Mouse (Mus musculus) liver, postnatal 0 days (tissue): Measurements from ENCODE around the gene Cfap57. TPM values are rescaled to one million over a fixed set of nuclear protein-coding genes. Genes with fewer than 3 reads are reported as not detected.
"Not testable (repeated sequence)": the region's sequence is repeated elsewhere in the genome, so short reads cannot be mapped to it uniquely, and the experiment has no call there.

Experiments
- ATAC-seq: fragments of 200-750 bp; cut with Nextera tagmentation; 2 replicates; pipeline ENCODE4 v1.8.0; 2017; ENCODE audit warnings: mild to moderate bottlenecking, moderate library complexity
- DNase-seq: peaks from one replicate; pipeline ENCODE4 v3.0.0-alpha.2; 2016
- H3K27ac ChIP-seq: fragments of 300-500 bp; sonication (generic); 2 replicates; pipeline ENCODE4 v1.5.1; 2014; ENCODE audit warnings: antibody characterized with exemption, moderate library complexity, mild to moderate bottlenecking, low read depth
- H3K27me3 ChIP-seq: fragments of 300-500 bp; sonication (generic); 2 replicates; pipeline ENCODE4 v1.6.1; 2014; ENCODE audit warnings: low read length, control low read depth, mixed read lengths; ENCODE audit not compliant: insufficient read depth
- H3K36me3 ChIP-seq: fragments of 300-500 bp; sonication (generic); replicated peaks from 2 replicates; pipeline ENCODE4 v1.6.1; 2014; ENCODE audit warnings: mild to moderate bottlenecking, control low read depth, low read length, moderate library complexity, mixed read lengths; ENCODE audit not compliant: insufficient read depth
- H3K4me1 ChIP-seq: fragments of 300-500 bp; sonication (generic); 2 replicates; pipeline ENCODE4 v1.6.1; 2014; ENCODE audit warnings: antibody characterized with exemption, mild to moderate bottlenecking, control low read depth; ENCODE audit not compliant: insufficient read depth
- H3K4me2 ChIP-seq: fragments of 300-500 bp; sonication (generic); 2 replicates; pipeline ENCODE4 v1.6.1; 2014; ENCODE audit warnings: low read depth, mild to moderate bottlenecking, low read length, moderate library complexity, mixed read lengths
- H3K4me3 ChIP-seq: fragments of 300-500 bp; sonication (generic); 2 replicates; pipeline ENCODE4 v1.5.1; 2014; ENCODE audit warnings: low read depth, low read length
- H3K9ac ChIP-seq: fragments of 300-500 bp; sonication (generic); replicated peaks from 2 replicates; pipeline ENCODE4 v1.6.1; 2014; ENCODE audit warnings: mild to moderate bottlenecking, moderate library complexity
- H3K9me3 ChIP-seq: fragments of 300-500 bp; sonication (generic); 2 replicates; pipeline ENCODE4 v1.6.1; 2016; ENCODE audit warnings: mild to moderate bottlenecking, control low read depth, low read length, mixed read lengths
- CTCF ChIP-seq: sonication (generic); IDR thresholded peaks from 2 replicates; pipeline ENCODE4 v1.5.1; 2016; ENCODE audit warnings: antibody characterized with exemption, low read depth
- EP300 ChIP-seq: IDR thresholded peaks from 2 replicates; pipeline ENCODE4 v1.6.1; 2016; ENCODE audit warnings: antibody characterized with exemption, low read depth, mild to moderate bottlenecking
- WGBS: fragments of 180-500 bp; shearing (Covaris S2); extraction: QIAGEN DNeasy Blood & Tissue Kit; methylation state at CpG from one replicate; pipeline ENCODE4 v1.1.7; 2014; ENCODE audit not compliant: insufficient replicate concordance; 5-methylcytosine and 5-hydroxymethylcytosine counted together
- polyA plus RNA-seq: library from polyadenylated mRNA; unstranded; fragments of >200 nt; fragmentation: Nextera tagmentation; extraction: Ambion mirVana; gene quantifications from 2 replicates; pipeline ENCODE4 v1.2.1, GENCODE M21; 2015

The Cfap57 gene
- polyA plus RNA-seq, 1 experiment from 2014 or later, result 0.42 TPM

DNA sequence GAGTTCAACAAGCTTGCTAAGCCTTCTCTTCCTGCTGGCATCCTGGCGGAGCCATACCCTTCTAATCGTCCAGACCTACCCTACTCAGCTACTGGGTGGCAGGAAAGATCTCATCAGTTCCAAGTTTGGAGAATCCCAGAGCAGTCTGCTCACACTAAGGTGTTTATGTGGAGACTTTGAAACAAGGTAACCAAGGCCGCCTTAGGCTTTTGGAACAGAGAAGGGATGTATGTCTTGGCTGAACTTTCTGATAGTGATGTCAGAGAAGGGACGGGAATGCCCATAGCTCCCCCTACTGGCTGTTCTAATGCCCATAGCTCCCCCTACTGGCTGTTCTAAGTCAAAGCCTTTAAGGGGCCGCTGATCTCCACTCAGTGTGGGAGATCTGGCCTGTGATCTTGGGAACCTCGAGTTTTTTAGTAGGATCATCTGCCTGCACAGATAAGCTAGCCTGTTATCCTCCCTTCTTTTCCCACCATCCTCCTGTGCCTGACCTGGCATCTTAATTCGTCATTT is 54.4 kb downstream of the Cfap57 start:
- Histone ChIP-seq H3K9ac (no peak overlapping the region), H3K36me3 (no peaks in the 10 kb centered on the region), H3K27ac (no peak overlapping the region), H3K4me2 (no peak overlapping the region), H3K27me3 (no peaks in the 10 kb centered on the region), H3K4me1 (no peaks in the 10 kb centered on the region), H3K4me3 (no peak overlapping the region), H3K9me3 (no peaks in the 10 kb centered on the region)
- no peak for TF ChIP-seq EP300
- TF ChIP-seq CTCF, result peak; percentile 98
- 29% methylated on average over 7 of the region's 7 CpGs for WGBS
- DNase-seq, result peak; percentile 52
- no peak for ATAC-seq

DNA sequence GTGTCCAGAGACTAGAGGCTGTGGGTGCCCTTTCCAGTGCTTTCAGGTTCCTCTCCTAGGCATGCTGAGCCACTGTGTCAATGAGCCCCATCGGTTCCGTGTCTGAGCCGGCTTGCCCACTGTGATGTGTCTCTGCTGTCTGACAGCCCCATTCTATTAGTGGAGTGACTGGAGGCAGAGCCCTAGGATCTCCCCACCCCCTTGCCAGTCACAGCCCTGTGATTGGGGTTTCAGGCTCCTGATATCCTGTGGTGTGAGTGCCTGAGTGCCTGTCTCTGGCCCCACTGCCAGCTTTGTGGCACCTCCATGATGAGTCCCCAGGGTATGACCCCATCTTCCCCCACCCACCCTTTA is 55.7 kb downstream of the Cfap57 start:
- no peaks in the 10 kb centered on the region for H3K27me3 ChIP-seq
- no peak overlapping the region for H3K27ac ChIP-seq
- 65% methylated on average over 3 of the region's 3 CpGs for WGBS
- ATAC-seq, result no peak
- no peaks in the 10 kb centered on the region for H3K9me3 ChIP-seq
- no peaks in the 10 kb centered on the region for H3K4me1 ChIP-seq
- H3K36me3 ChIP-seq, result no peaks in the 10 kb centered on the region
- no peak overlapping the region for H3K9ac ChIP-seq
- TF ChIP-seq CTCF, result no peak
- TF ChIP-seq EP300, result no peak
- H3K4me3 ChIP-seq, result no peak overlapping the region
- H3K4me2 ChIP-seq, result no peak overlapping the region
- DNase-seq, result no peak

DNA sequence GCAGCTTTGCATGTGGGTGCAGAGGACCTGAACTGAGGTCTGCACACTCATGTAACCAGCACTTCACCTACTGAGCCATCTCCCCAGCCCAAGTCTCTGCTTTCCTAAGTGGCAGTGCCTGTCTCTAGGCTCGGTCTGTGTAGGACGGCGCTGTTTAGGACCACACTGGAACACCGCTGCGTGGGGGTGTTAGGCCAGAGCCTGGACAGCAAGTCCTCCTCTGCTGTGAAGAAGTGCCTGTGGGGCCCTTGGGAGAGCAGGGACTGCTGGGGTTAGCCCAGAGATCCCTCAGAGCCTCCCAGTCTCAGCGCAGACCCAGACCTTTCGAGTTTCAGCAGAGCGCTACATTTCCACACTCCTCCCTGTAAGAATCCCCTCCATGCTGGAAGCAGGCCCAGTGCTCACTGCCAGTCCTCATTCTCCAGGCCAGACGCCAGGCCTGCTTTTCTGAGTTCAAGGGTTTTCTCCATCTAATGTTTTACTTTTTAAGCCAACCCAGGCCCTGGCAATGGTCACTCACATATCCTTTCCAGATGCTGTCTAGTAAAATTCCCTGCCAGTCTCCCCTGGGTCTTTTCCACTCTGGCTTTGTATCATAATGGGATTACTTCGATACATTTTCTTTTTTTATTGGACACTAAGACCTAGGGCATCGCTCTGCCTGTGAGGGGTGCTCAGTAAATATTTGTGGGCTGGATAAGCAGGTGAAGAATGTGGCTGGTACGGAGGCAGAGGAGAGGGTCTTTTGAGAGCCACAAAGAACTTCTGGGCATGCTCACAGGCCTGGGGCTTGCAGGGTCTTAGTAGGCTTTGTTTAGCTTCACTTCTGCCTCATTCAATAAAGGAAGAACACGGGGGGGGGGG is 56.3 kb downstream of the Cfap57 start:
- ATAC-seq (no peak), DNase-seq (no peak)
- H3K4me2 ChIP-seq, result no peak overlapping the region
- 79% methylated on average over 13 of the region's 13 CpGs for WGBS
- H3K27me3 ChIP-seq, result no peaks in the 10 kb centered on the region
- no peak overlapping the region for H3K4me3 ChIP-seq
- no peaks in the 10 kb centered on the region for H3K4me1 ChIP-seq
- no peak overlapping the region for H3K27ac ChIP-seq
- no peaks in the 10 kb centered on the region for H3K9me3 ChIP-seq
- H3K9ac ChIP-seq, result no peak overlapping the region
- TF ChIP-seq EP300 (no peak), CTCF (no peak)
- no peaks in the 10 kb centered on the region for H3K36me3 ChIP-seq

DNA sequence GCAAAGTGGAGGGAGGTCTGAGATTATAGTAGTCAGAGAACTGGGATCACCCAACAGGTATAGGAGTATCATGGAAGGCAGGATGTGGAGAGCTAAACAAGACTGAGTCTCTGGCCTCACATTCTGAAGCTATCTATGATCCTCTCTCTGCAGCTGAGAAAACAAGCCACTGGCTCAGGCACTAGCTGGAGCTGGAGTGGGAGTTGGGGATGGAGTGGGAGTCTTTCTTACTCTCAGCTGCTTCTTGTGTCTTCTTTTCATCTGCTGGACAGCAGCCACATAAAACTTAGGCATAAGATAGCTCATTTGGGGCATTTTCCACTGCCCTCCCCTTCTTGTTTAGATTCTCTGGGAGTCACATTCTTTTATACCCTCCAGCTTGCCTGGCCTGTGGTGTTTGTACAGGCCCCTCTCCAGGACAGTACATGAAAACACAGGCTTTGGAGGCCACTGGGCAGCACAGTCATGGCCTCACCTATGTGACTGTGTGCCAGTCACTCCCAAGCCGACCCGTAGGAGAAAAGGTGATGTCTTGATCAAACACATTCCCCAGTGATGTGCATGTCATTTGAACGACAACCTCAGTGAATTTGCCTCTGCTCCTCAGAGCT is 67.4 kb downstream of the Cfap57 start:
- H3K9me3 ChIP-seq, result no peaks in the 10 kb centered on the region
- H3K4me1 ChIP-seq, result no peaks in the 10 kb centered on the region
- H3K9ac ChIP-seq, result no peak overlapping the region
- no peak for ATAC-seq
- no peak overlapping the region for H3K4me2 ChIP-seq
- TF ChIP-seq EP300 (no peak), CTCF (no peak)
- H3K4me3 ChIP-seq, result no peak overlapping the region
- H3K36me3 ChIP-seq, result no peaks in the 10 kb centered on the region
- H3K27me3 ChIP-seq, result no peaks in the 10 kb centered on the region
- no peak for DNase-seq
- 62% methylated on average over 3 of the region's 3 CpGs for whole genome bisulfite sequencing
- H3K27ac ChIP-seq, result no peak overlapping the region

DNA sequence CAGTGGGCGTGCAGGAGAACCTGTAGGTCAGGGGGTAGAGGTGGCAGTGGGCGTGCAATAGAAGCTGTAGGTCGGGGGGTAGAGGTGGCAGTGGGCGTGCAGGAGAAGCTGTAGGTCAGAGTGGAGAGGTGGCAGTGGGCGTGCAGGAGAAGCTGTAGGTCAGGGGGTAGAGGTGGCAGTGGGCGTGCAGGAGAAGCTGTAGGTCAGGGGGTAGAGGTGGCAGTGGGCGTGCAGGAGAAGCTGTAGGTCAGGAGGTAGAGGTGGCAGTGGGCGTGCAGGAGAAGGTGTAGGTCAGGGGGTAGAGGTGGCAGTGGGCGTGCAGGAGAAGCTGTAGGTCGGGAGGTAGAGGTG is 72.5 kb downstream of the Cfap57 start:
- not testable (repeated sequence) for H3K27me3 ChIP-seq, ATAC-seq, H3K36me3 ChIP-seq, H3K9me3 ChIP-seq, H3K4me1 ChIP-seq, H3K4me3 ChIP-seq, H3K27ac ChIP-seq, H3K4me2 ChIP-seq, H3K9ac ChIP-seq
- DNase-seq, result peak; percentile 88
- peak; percentile 15; the same call in 1 of the 2 replicates for TF ChIP-seq CTCF
- WGBS, result 76% methylated on average over 10 of the region's 10 CpGs

DNA sequence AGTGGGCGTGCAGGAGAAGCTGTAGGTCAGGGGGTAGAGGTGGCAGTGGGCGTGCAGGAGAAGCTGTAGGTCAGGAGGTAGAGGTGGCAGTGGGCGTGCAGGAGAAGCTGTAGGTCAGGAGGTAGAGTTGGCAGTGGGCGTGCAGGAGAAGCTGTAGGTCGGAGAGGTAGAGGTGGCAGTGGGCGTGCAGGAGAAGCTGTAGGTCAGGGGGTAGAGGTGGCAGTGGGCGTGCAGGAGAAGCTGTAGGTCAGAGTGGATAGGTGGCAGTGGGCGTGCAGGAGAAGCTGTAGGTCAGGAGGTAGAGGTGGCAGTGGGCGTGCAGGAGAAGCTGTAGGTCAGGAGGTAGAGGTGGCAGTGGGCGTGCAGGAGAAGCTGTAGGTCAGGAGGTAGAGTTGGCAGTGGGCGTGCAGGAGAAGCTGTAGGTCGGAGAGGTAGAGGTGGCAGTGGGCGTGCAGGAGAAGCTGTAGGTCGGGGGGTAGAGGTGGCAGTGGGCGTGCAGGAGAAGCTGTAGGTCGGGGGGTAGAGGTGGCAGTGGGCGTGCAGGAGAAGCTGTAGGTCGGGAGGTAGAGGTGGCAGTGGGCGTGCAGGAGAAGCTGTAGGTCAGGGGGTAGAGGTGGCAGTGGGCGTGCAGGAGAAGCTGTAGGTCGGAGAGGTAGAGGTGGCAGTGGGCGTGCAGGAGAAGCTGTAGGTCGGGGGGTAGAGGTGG is 73.0 kb downstream of the Cfap57 start:
- not testable (repeated sequence) for H3K4me2 ChIP-seq, H3K9ac ChIP-seq, H3K4me3 ChIP-seq, ATAC-seq, H3K9me3 ChIP-seq, H3K36me3 ChIP-seq, DNase-seq, H3K27ac ChIP-seq, H3K27me3 ChIP-seq, H3K4me1 ChIP-seq
- WGBS, result 80% methylated on average over 22 of the region's 23 CpGs
